Comparison of ENCODE assay signal across 8 mouse cellular contexts in genomic region chr7:29383255-29383654, GRCm38 (mm10).
DNase-seq lines count a peak whose midpoint lies in the region; ATAC-seq lines count a peak whose summit lies in the region.

No protein-coding gene starts in this region.

- H3K4me3 ChIP-seq in embryonic facial prominence, embryonic 11.5 days (ENCODE audit: low read depth, low read length) = no peak overlapping the region
- no peak overlapping the region for H3K4me3 ChIP-seq in heart, embryonic 12.5 days
- no peak overlapping the region for H3K4me3 ChIP-seq in kidney, embryonic 15.5 days (replicated peaks)
- no peak overlapping the region for H3K4me3 ChIP-seq in liver, embryonic 12.5 days
- H3K4me3 ChIP-seq in neural tube, embryonic 11.5 days (ENCODE audit: low read depth, low read length) = no peak overlapping the region
- no peak overlapping the region for H3K4me3 ChIP-seq in stomach, embryonic 14.5 days (ENCODE audit: low read depth, low read length)

- DNase-seq in 416B (ENCODE audit: low read depth) = peak; percentile 69
- peak; percentile 90 for DNase-seq in adrenal gland, postnatal 25 days
- peak; percentile 89 for DNase-seq in embryonic facial prominence, embryonic 11.5 days (ENCODE audit: low spot score)
- peak; percentile 90 for DNase-seq in neural tube, embryonic 11.5 days (ENCODE audit: low spot score)

- no peak overlapping the region for H3K9ac ChIP-seq in embryonic facial prominence, embryonic 11.5 days (replicated peaks; ENCODE audit: low read length)
- H3K9ac ChIP-seq in heart, embryonic 12.5 days = peak overlapping the region; percentile 18; the same call in 1 of the 2 replicates
- H3K9ac ChIP-seq in kidney, embryonic 15.5 days = no peak overlapping the region
- no peak overlapping the region for H3K9ac ChIP-seq in liver, embryonic 12.5 days
- H3K9ac ChIP-seq in neural tube, embryonic 11.5 days (ENCODE audit: low read length) = no peak overlapping the region
- no peak overlapping the region for H3K9ac ChIP-seq in stomach, embryonic 14.5 days (replicated peaks; ENCODE audit: low read depth, low read length)

- no peak overlapping the region for H3K27ac ChIP-seq in embryonic facial prominence, embryonic 11.5 days (replicated peaks; ENCODE audit: low read depth, low read length)
- H3K27ac ChIP-seq in heart, embryonic 12.5 days (ENCODE audit: poor library complexity, severe bottlenecking) = no peak overlapping the region
- no peak overlapping the region for H3K27ac ChIP-seq in kidney, embryonic 15.5 days
- no peak overlapping the region for H3K27ac ChIP-seq in liver, embryonic 12.5 days
- H3K27ac ChIP-seq in neural tube, embryonic 11.5 days (ENCODE audit: low read depth, low read length) = no peak overlapping the region
- H3K27ac ChIP-seq in stomach, embryonic 14.5 days (ENCODE audit: low read length) = no peak overlapping the region

- 25% methylated on average over 10 of the region's 10 CpGs for WGBS in embryonic facial prominence, embryonic 11.5 days
- 27% methylated on average over 10 of the region's 10 CpGs for WGBS in heart, embryonic 12.5 days
- WGBS in kidney, embryonic 15.5 days = 24% methylated on average over 10 of the region's 10 CpGs
- 33% methylated on average over 10 of the region's 10 CpGs for WGBS in liver, embryonic 12.5 days (ENCODE audit: insufficient replicate concordance)
- 31% methylated on average over 10 of the region's 10 CpGs for WGBS in neural tube, embryonic 11.5 days
- 21% methylated on average over 10 of the region's 10 CpGs for WGBS in stomach, embryonic 14.5 days

- H3K4me1 ChIP-seq in embryonic facial prominence, embryonic 11.5 days (ENCODE audit: control insufficient read depth, insufficient read depth, low read length) = no peaks in the 10 kb centered on the region
- no peaks in the 10 kb centered on the region for H3K4me1 ChIP-seq in heart, embryonic 12.5 days (replicated peaks)
- H3K4me1 ChIP-seq in kidney, embryonic 15.5 days = peaks cover 5% of the 10 kb centered on the region; the same call in 1 of the 2 replicates
- no peaks in the 10 kb centered on the region for H3K4me1 ChIP-seq in liver, embryonic 12.5 days
- H3K4me1 ChIP-seq in neural tube, embryonic 11.5 days (ENCODE audit: control insufficient read depth, insufficient read depth, low read length) = no peaks in the 10 kb centered on the region
- 0 out of 2 replicates have a peak, but pooled peaks cover 5% of the 10 kb centered on the region for H3K4me1 ChIP-seq in stomach, embryonic 14.5 days (ENCODE audit: control insufficient read depth, insufficient read depth, low read length)

- H3K36me3 ChIP-seq in embryonic facial prominence, embryonic 11.5 days (replicated peaks; ENCODE audit: control insufficient read depth, insufficient read depth, low read depth, low read length) = no peaks in the 10 kb centered on the region
- no peaks in the 10 kb centered on the region for H3K36me3 ChIP-seq in heart, embryonic 12.5 days
- peaks cover 79% of the 10 kb centered on the region for H3K36me3 ChIP-seq in kidney, embryonic 15.5 days
- H3K36me3 ChIP-seq in liver, embryonic 12.5 days = peaks cover 48% of the 10 kb centered on the region
- H3K36me3 ChIP-seq in neural tube, embryonic 11.5 days (ENCODE audit: control insufficient read depth, insufficient read depth, low read length) = no peaks in the 10 kb centered on the region; the same call in 1 of the 2 replicates
- H3K36me3 ChIP-seq in stomach, embryonic 14.5 days (ENCODE audit: control insufficient read depth, insufficient read depth, low read length) = peaks cover 40% of the 10 kb centered on the region

- no peaks in the 10 kb centered on the region for H3K9me3 ChIP-seq in embryonic facial prominence, embryonic 11.5 days (replicated peaks; ENCODE audit: control insufficient read depth, low read length)
- H3K9me3 ChIP-seq in heart, embryonic 12.5 days (replicated peaks) = no peaks in the 10 kb centered on the region
- H3K9me3 ChIP-seq in kidney, embryonic 15.5 days (replicated peaks) = no peaks in the 10 kb centered on the region
- H3K9me3 ChIP-seq in liver, embryonic 12.5 days (replicated peaks) = no peaks in the 10 kb centered on the region
- H3K9me3 ChIP-seq in neural tube, embryonic 11.5 days (ENCODE audit: control insufficient read depth, low read length) = no peaks in the 10 kb centered on the region
- no peaks in the 10 kb centered on the region for H3K9me3 ChIP-seq in stomach, embryonic 14.5 days (ENCODE audit: control insufficient read depth, low read depth, low read length)

- no peaks in the 10 kb centered on the region for H3K27me3 ChIP-seq in embryonic facial prominence, embryonic 11.5 days (ENCODE audit: control insufficient read depth, insufficient read depth, low read length)
- peaks cover 77% of the 10 kb centered on the region for H3K27me3 ChIP-seq in heart, embryonic 12.5 days (replicated peaks)
- H3K27me3 ChIP-seq in kidney, embryonic 15.5 days = no peaks in the 10 kb centered on the region
- H3K27me3 ChIP-seq in liver, embryonic 12.5 days (replicated peaks) = no peaks in the 10 kb centered on the region
- H3K27me3 ChIP-seq in neural tube, embryonic 11.5 days (ENCODE audit: control insufficient read depth, insufficient read depth, low read length) = no peaks in the 10 kb centered on the region
- H3K27me3 ChIP-seq in stomach, embryonic 14.5 days (ENCODE audit: control insufficient read depth, insufficient read depth, low read length) = no peaks in the 10 kb centered on the region

- ATAC-seq in embryonic facial prominence, embryonic 11.5 days (replicated peaks; ENCODE audit: insufficient number of reproducible peaks, low FRiP score, low TSS enrichment, low read depth) = peak; percentile 73; the same call in 1 of the 2 replicates
- ATAC-seq in heart, embryonic 12.5 days (ENCODE audit: insufficient number of reproducible peaks, low FRiP score) = peak; percentile 45; the same call in 1 of the 2 replicates
- ATAC-seq in kidney, embryonic 15.5 days (replicated peaks; ENCODE audit: low FRiP score) = peak; percentile 75
- peak; percentile 58 for ATAC-seq in liver, embryonic 12.5 days
- no peak for ATAC-seq in neural tube, embryonic 11.5 days (ENCODE audit: insufficient read depth, low FRiP score, low TSS enrichment)
- ATAC-seq in stomach, embryonic 14.5 days (ENCODE audit: insufficient number of reproducible peaks, insufficient read depth, low FRiP score, low read depth) = 0 out of 2 replicates have a peak, but pooled peaks have one; percentile 64

- H3K4me2 ChIP-seq in embryonic facial prominence, embryonic 11.5 days (ENCODE audit: low read depth, low read length) = no peak overlapping the region
- H3K4me2 ChIP-seq in heart, embryonic 12.5 days = no peak overlapping the region
- no peak overlapping the region for H3K4me2 ChIP-seq in kidney, embryonic 15.5 days
- H3K4me2 ChIP-seq in liver, embryonic 12.5 days = no peak overlapping the region
- no peak overlapping the region for H3K4me2 ChIP-seq in neural tube, embryonic 11.5 days (ENCODE audit: low read depth)
- H3K4me2 ChIP-seq in stomach, embryonic 14.5 days (replicated peaks; ENCODE audit: low read depth, low read length) = no peak overlapping the region
